Mouse (Mus musculus): ENCODE data around the gene Ubl3. TPM values are rescaled to one million over a fixed set of nuclear protein-coding genes. Genes with fewer than 3 reads are reported as not detected.
A peak's percentile ranks its signal among the peaks of the same experiment; 100 is the strongest.

Gene Ubl3
- total and polyA plus RNA-seq, 2 experiments from 2014 or later, result 79.1 to 128 TPM

DNA sequence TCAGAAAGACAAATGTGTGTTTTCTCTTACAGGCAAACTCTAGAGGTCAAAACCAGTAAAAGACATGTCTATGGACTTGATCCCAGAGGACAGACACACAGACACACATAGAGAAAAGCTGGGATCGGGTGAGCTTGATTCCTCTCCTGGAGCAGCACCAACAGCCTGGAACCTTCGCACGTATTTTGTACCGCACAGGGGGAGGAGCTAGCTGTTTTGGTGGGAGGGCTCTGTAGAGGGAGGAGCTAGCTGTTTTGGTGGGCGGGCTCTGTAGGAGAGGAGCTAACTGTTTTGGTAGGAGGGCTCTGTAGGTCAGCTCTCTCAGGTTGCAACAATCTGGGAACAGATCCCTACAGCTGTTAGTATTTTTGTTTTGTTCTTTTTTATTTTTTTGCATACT is 58.3 kb downstream of the Ubl3 start:
- Histone ChIP-seq H3K27me3 (ENCODE audit: insufficient read depth, low read length) (no peaks in the 10 kb centered on the region), H3K4me3 (ENCODE audit: low read depth, low read length) (no peak overlapping the region)
- 93% methylated on average over 5 of the region's 5 CpGs for WGBS

DNA sequence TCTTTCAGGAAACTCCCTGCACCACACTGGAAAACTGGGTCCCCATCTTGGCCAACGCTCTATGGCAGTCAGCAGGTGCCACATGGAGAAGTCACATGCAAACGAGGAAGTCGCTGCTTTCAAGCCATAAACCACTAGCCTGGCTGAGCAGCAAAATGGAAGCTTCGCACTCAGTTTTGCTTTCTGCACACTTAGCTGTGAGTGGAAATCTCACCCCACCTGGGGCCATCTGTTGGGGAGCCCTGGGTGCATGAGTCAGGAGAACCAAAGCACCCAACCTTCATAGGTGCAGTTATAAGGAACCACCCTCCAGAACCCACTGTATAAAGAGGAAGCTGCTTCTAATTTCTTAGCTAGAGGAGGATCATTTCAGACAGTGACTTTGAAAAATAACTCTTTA is 59.6 kb downstream of the Ubl3 start:
- Histone ChIP-seq H3K4me1 (ENCODE audit: insufficient read depth, low read length) (no peaks in the 10 kb centered on the region), H3K27me3 (ENCODE audit: insufficient read depth, low read length) (no peaks in the 10 kb centered on the region), H3K4me2 (ENCODE audit: low read depth, low read length, poor library complexity, severe bottlenecking) (no peak overlapping the region), H3K9ac (replicated peaks; ENCODE audit: low read length, poor library complexity, severe bottlenecking) (no peak overlapping the region), H3K9me3 (ENCODE audit: low read length) (no peaks in the 10 kb centered on the region), H3K36me3 (ENCODE audit: insufficient read depth, low read length) (no peaks in the 10 kb centered on the region), H3K4me3 (ENCODE audit: low read depth, low read length) (no peak overlapping the region), H3K27ac (ENCODE audit: low read depth, low read length) (no peak overlapping the region)
- TF ChIP-seq CTCF (IDR thresholded peaks at IDR 0.05), result no peak
- ATAC-seq (ENCODE audit: low FRiP score), result no peak
- no peak for DNase-seq (ENCODE audit: low spot score)
- 95% methylated on average over 4 of the region's 4 CpGs for WGBS

More for the DNA sequence above, 58.3 kb downstream of the Ubl3 start:
- Histone ChIP-seq H3K9me3 (ENCODE audit: low read length) (no peaks in the 10 kb centered on the region), H3K36me3 (ENCODE audit: insufficient read depth, low read length) (no peaks in the 10 kb centered on the region), H3K9ac (replicated peaks; ENCODE audit: low read length, poor library complexity, severe bottlenecking) (no peak overlapping the region), H3K4me2 (ENCODE audit: low read depth, low read length, poor library complexity, severe bottlenecking) (no peak overlapping the region), H3K27ac (ENCODE audit: low read depth, low read length) (no peak overlapping the region), H3K4me1 (ENCODE audit: insufficient read depth, low read length) (no peaks in the 10 kb centered on the region)
- ATAC-seq (ENCODE audit: low FRiP score) (no peak), DNase-seq (ENCODE audit: low spot score) (no peak)
- TF ChIP-seq CTCF (IDR thresholded peaks at IDR 0.05), result no peak

DNA sequence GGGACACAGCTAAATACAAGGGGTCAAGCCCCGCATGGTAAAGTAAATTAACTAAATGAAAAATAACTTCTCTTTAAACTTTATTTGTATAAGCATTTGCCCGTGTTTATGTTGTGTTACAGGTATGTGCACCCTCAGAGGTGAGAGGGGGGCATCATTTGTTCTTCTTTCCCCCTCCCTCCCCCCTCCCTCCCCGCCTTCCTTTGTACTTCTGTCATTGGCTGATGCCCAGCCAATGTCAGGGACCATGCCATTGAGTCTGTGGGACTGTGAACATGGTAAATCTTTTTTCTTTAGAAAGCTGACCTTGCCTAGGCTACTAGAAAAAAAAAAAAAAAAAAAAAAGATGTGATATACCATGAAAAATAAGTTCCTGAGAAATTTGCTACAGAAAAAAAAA is 62.2 kb downstream of the Ubl3 start:
- no peak for ATAC-seq (ENCODE audit: low FRiP score)
- H3K4me2 ChIP-seq (ENCODE audit: low read depth, low read length, poor library complexity, severe bottlenecking), result 0 out of 2 replicates have a peak overlapping the region, but pooled peaks have one; percentile 2
- no peak for TF ChIP-seq CTCF (IDR thresholded peaks at IDR 0.05)

DNA sequence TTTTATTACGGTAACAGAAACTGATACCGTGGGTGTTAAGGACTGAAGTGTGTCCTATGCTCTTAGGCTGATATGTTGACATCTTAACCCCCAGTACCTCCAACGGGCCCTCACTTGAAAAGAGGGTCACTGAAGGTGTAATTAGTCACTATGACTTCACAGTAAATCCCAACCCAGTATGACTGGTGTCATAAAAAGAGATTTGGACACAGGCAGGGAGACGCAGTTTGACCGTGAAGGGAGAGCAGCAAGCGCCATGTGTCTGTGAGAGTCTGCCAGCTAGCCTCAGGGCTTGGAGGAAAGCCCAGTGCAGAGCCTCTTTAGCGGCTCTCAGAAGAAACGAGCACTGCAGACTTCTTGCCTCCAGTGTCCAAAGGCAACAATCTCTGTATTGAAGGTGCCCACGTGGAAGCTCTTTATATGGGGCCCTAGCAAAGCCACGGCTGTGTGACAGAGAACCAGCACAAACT is 62.8 kb downstream of the Ubl3 start:
- DNase-seq (ENCODE audit: low spot score) (peak; percentile 93), ATAC-seq (ENCODE audit: low FRiP score) (peak; percentile 72)
- Histone ChIP-seq H3K36me3 (ENCODE audit: insufficient read depth, low read length) (no peaks in the 10 kb centered on the region), H3K27ac (ENCODE audit: low read depth, low read length) (no peak overlapping the region), H3K4me1 (ENCODE audit: insufficient read depth, low read length) (no peaks in the 10 kb centered on the region), H3K9me3 (ENCODE audit: low read length) (no peaks in the 10 kb centered on the region), H3K9ac (replicated peaks; ENCODE audit: low read length, poor library complexity, severe bottlenecking) (no peak overlapping the region), H3K27me3 (ENCODE audit: insufficient read depth, low read length) (no peaks in the 10 kb centered on the region), H3K4me2 (ENCODE audit: low read depth, low read length, poor library complexity, severe bottlenecking) (0 out of 2 replicates have a peak overlapping the region, but pooled peaks have one; percentile 2), H3K4me3 (ENCODE audit: low read depth, low read length) (no peak overlapping the region)
- no peak for TF ChIP-seq CTCF (IDR thresholded peaks at IDR 0.05)
- WGBS, result 44% methylated on average over 10 of the region's 10 CpGs

More for the DNA sequence above, 62.2 kb downstream of the Ubl3 start:
- Histone ChIP-seq H3K4me3 (ENCODE audit: low read depth, low read length) (no peak overlapping the region), H3K36me3 (ENCODE audit: insufficient read depth, low read length) (no peaks in the 10 kb centered on the region), H3K27me3 (ENCODE audit: insufficient read depth, low read length) (no peaks in the 10 kb centered on the region), H3K27ac (ENCODE audit: low read depth, low read length) (no peak overlapping the region), H3K9me3 (ENCODE audit: low read length) (no peaks in the 10 kb centered on the region), H3K9ac (replicated peaks; ENCODE audit: low read length, poor library complexity, severe bottlenecking) (no peak overlapping the region), H3K4me1 (ENCODE audit: insufficient read depth, low read length) (no peaks in the 10 kb centered on the region)
- DNase-seq (ENCODE audit: low spot score), result no peak
- WGBS, result 81% methylated on average over 3 of the region's 3 CpGs

DNA sequence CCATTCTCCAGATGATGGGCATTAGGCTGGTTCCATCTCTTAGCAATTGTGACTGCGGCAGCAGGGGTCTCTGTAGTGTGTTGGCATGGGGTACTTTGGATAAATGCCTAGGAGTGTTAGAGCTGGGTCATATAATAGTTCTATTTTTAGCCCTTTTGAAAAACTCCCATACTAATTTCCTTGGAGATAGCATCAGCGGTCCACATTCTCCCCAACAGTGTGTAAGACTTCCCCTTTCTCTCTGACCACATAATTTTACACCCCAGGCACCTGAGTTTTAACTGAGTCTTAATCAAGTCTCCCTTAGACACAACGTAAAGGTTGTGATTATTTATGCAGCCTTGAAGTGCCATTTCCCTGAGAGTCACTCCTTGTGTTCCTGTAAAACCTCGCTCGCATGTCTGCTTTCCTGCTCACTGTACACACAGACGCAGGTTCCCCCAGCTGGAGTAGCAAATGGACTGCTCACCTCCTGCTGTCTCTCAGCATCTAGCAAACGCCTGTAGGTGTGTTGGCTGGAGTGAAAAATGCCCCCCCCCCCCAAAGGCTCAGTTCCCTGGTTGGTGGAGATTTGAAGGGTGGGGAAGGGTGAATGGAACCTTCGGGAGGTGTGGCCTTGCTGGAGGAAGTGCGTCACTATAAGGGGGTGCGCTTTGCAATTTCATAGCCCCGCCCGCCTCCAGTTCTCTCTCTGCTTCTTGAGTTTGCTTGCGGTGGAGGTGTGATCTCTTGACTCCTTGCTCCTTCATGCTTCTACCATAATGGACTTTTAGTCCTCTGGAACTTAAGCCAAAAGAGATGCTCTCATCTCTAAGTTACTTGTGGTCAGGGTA is 63.5 kb downstream of the Ubl3 start:
- Histone ChIP-seq H3K9me3 (ENCODE audit: low read length) (no peaks in the 10 kb centered on the region), H3K4me2 (ENCODE audit: low read depth, low read length, poor library complexity, severe bottlenecking) (no peak overlapping the region), H3K36me3 (ENCODE audit: insufficient read depth, low read length) (no peaks in the 10 kb centered on the region), H3K4me3 (ENCODE audit: low read depth, low read length) (no peak overlapping the region), H3K9ac (replicated peaks; ENCODE audit: low read length, poor library complexity, severe bottlenecking) (no peak overlapping the region), H3K4me1 (ENCODE audit: insufficient read depth, low read length) (no peaks in the 10 kb centered on the region), H3K27ac (ENCODE audit: low read depth, low read length) (no peak overlapping the region), H3K27me3 (ENCODE audit: insufficient read depth, low read length) (no peaks in the 10 kb centered on the region)
- ATAC-seq (ENCODE audit: low FRiP score) (peak; percentile 31; the same call in 1 of the 2 replicates), DNase-seq (ENCODE audit: low spot score) (peak; percentile 66)
- WGBS, result 77% methylated on average over 13 of the region's 13 CpGs
- no peak for TF ChIP-seq CTCF (IDR thresholded peaks at IDR 0.05)

DNA sequence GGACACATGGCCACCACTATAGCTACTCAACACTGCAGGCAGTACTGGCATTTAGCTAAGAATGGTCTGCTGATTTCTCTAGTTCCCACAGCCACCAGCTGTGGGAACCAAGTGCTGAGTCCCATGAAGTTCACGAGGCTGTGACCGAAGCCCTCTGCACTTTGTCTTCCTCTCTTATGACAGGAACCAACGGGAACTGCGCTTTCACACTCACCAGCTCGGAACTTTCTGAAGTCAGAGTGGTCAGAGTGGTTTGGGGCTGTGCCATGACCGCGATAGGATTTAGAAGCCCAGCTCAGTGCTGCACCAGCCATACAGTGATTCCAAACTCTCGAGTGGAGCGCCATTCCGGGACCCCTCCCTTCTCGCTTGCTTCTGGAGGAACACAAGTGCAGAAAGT is 66.4 kb downstream of the Ubl3 start:
- ATAC-seq (ENCODE audit: low FRiP score) (no peak), DNase-seq (ENCODE audit: low spot score) (no peak)
- H3K27ac ChIP-seq (ENCODE audit: low read depth, low read length), result no peak overlapping the region
- H3K4me2 ChIP-seq (ENCODE audit: low read depth, low read length, poor library complexity, severe bottlenecking), result no peak overlapping the region
- no peak overlapping the region for H3K9ac ChIP-seq (replicated peaks; ENCODE audit: low read length, poor library complexity, severe bottlenecking)
- no peaks in the 10 kb centered on the region for H3K27me3 ChIP-seq (ENCODE audit: insufficient read depth, low read length)
- no peaks in the 10 kb centered on the region for H3K4me1 ChIP-seq (ENCODE audit: insufficient read depth, low read length)
- TF ChIP-seq CTCF (IDR thresholded peaks at IDR 0.05), result no peak
- no peaks in the 10 kb centered on the region for H3K9me3 ChIP-seq (ENCODE audit: low read length)
- H3K4me3 ChIP-seq (ENCODE audit: low read depth, low read length), result no peak overlapping the region
- WGBS, result 92% methylated on average over 11 of the region's 11 CpGs
- no peaks in the 10 kb centered on the region for H3K36me3 ChIP-seq (ENCODE audit: insufficient read depth, low read length)
